ENCODE assay signal across 8 mouse cellular contexts in the genomic region with DNA sequence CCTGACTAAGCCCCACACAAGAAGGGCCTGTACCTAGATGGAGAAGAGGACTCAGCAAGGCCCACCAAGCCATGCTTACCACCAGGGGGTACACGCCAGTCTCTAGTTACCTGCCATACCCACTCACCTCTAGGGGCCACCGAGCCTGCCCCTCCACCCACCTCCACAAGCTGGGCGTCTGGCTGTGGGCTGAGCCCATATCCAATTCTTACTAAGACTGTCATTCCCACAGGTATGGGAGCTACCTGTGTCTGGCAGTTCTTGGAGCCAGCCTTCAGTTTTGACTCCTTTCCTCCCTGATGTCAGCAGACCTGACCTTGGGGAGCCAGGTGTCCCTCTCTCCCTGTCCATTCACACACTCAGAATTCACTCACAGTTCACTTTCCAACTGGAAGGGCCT. TPM values are rescaled to one million over a fixed set of nuclear protein-coding genes. Genes with fewer than 3 reads are reported as not detected.
DNase-seq lines count a peak whose midpoint lies in the region; ATAC-seq and TF ChIP-seq lines count a peak whose summit lies in the region.
"Had no signal": no experiment of that assay in that cellular context is flagged by ENCODE, and none has a peak within 500 bp of the region (broad histone marks: within the 10 kb centered on the region; RNA-seq: fewer than 3 reads in every experiment).

No protein-coding gene starts in this region.

- peak overlapping the region; percentile 54; the same call in 1 of the 2 replicates for H3K9ac ChIP-seq in heart, postnatal 0 days (replicated peaks; ENCODE audit: low read depth, low read length)
- H3K9ac ChIP-seq in liver, embryonic 14.5 days (replicated peaks): no peak overlapping the region

- H3K27me3 ChIP-seq in megakaryocyte, embryonic 14.5 days (replicated peaks): no peaks in the 10 kb centered on the region
- H3K27me3 ChIP-seq in heart, postnatal 0 days (ENCODE audit: control insufficient read depth, insufficient read depth, low read length): no peaks in the 10 kb centered on the region
- no peaks in the 10 kb centered on the region for H3K27me3 ChIP-seq in liver, embryonic 14.5 days (ENCODE audit: control insufficient read depth, insufficient read depth, low read length)

- 80% methylated on average over 3 of the region's 3 CpGs for WGBS in heart, postnatal 0 days
- 64% methylated on average over 3 of the region's 3 CpGs for WGBS in liver, embryonic 14.5 days (ENCODE audit: insufficient replicate concordance)

- DNase-seq in heart, postnatal 0 days (ENCODE audit: low spot score): no peak
- no peak for DNase-seq in liver, embryonic 14.5 days (ENCODE audit: low read depth in 3 of 3, low spot score in 3 of 3)
- DNase-seq in spleen, postnatal 36 days (ENCODE audit: low spot score in 2 of 2): no peak
- DNase-seq in layer of hippocampus, adult 18-20 months (ENCODE audit: low spot score in 2 of 2): no peak

- no peak for TF ChIP-seq EP300 in heart, postnatal 0 days (IDR thresholded peaks at IDR 0.05; ENCODE audit: low read depth)
- no peak for TF ChIP-seq EP300 in liver, embryonic 14.5 days (IDR thresholded peaks at IDR 0.05; ENCODE audit: low read depth)

- H3K27ac ChIP-seq in heart, postnatal 0 days (ENCODE audit: low read depth): peak overlapping the region; percentile 64
- H3K27ac ChIP-seq in liver, embryonic 14.5 days: no peak overlapping the region

- no peak for ATAC-seq in megakaryocyte, adult 5-6 weeks (ENCODE audit: poor library complexity, severe bottlenecking)
- no peak for ATAC-seq in heart, postnatal 0 days (ENCODE audit: insufficient read depth, low read depth)
- ATAC-seq in liver, embryonic 14.5 days (ENCODE audit: insufficient read depth): no peak
- no peak for ATAC-seq in inflammation-experienced regulatory T-cells, adult 6 months

- no peaks in the 10 kb centered on the region for H3K9me3 ChIP-seq in megakaryocyte, embryonic 14.5 days
- H3K9me3 ChIP-seq in heart, postnatal 0 days (replicated peaks; ENCODE audit: control insufficient read depth, low read length): no peaks in the 10 kb centered on the region
- no peaks in the 10 kb centered on the region for H3K9me3 ChIP-seq in liver, embryonic 14.5 days (ENCODE audit: control insufficient read depth, low read length)

- H3K36me3 ChIP-seq in megakaryocyte, embryonic 14.5 days (replicated peaks; ENCODE audit: low read length): peaks cover 51% of the 10 kb centered on the region
- peaks cover 12% of the 10 kb centered on the region for H3K36me3 ChIP-seq in heart, postnatal 0 days (replicated peaks; ENCODE audit: control insufficient read depth, insufficient read depth, low read length)
- no peaks in the 10 kb centered on the region for H3K36me3 ChIP-seq in liver, embryonic 14.5 days (replicated peaks; ENCODE audit: control insufficient read depth, insufficient read depth, low read depth)

- H3K4me3 ChIP-seq in megakaryocyte, embryonic 14.5 days (replicated peaks): peak overlapping the region; percentile 91
- H3K4me3 ChIP-seq in heart, postnatal 0 days (ENCODE audit: low read depth, low read length): peak overlapping the region; percentile 58
- peak overlapping the region in 1 of 2 experiments; percentile 50; a peak in 1 of 4 replicates for H3K4me3 ChIP-seq in liver, embryonic 14.5 days (ENCODE audit: insufficient read depth in 1 of 2, low read depth in 2 of 2, low read length in 2 of 2)

- peak overlapping the region; percentile 72 for H3K4me2 ChIP-seq in heart, postnatal 0 days (ENCODE audit: low read depth, low read length)
- peak overlapping the region; percentile 68 for H3K4me2 ChIP-seq in liver, embryonic 14.5 days (ENCODE audit: low read depth)

- no peak for TF ChIP-seq CTCF in heart, postnatal 0 days (IDR thresholded peaks at IDR 0.05; ENCODE audit: low read depth)
- TF ChIP-seq CTCF in liver, embryonic 14.5 days (IDR thresholded peaks at IDR 0.05; ENCODE audit: low read depth): no peak

- H3K4me1 ChIP-seq in megakaryocyte, embryonic 14.5 days: peaks cover 71% of the 10 kb centered on the region
- H3K4me1 ChIP-seq in heart, postnatal 0 days (ENCODE audit: control insufficient read depth, insufficient read depth): peaks cover 18% of the 10 kb centered on the region
- H3K4me1 ChIP-seq in liver, embryonic 14.5 days (replicated peaks; ENCODE audit: control insufficient read depth in 2 of 2, insufficient read depth in 2 of 2, low read length in 1 of 2): peaks cover 0 to 10% of the 10 kb centered on the region in 2 experiments; a peak in 3 of 4 replicates

RNA-seq across cellular contexts. Expression of a gene that starts 2.7 kb away (rescaled TPM):
- 117 and 173 TPM in 2 replicates for polyA plus RNA-seq in megakaryocyte, embryonic 14.5 days (2012; ENCODE audit: insufficient read depth, low replicate concordance)
- 12.2 and 12.5 TPM in 2 replicates for total RNA-seq in megakaryocyte, adult 5-6 weeks (2015)
- total RNA-seq in megakaryocyte, adult 5-6 weeks (2017): 5.1 and 8.8 TPM in 2 replicates
- total RNA-seq in heart, postnatal 0 days (2014; rRNA removed; ENCODE audit: low replicate concordance): 74.5 and 94.2 TPM in 2 replicates
- polyA plus RNA-seq in heart, postnatal 0 days (2015; fragmentation: Nextera tagmentation; extraction: Ambion mirVana): 86.3 and 104 TPM in 2 replicates
- polyA plus RNA-seq in liver, embryonic 14.5 days (2012; rRNA removed): 3.3 and 4.5 TPM in 2 replicates
- 7.4 and 8.7 TPM in 2 replicates for polyA plus RNA-seq in liver, embryonic 14.5 days (2014; fragmentation: Nextera tagmentation; extraction: Ambion mirVana)
- polyA plus RNA-seq in inflammation-experienced regulatory T-cells, adult 6 months (2017; shearing (Covaris generic)): 1 to 10 TPM; 1.5 to 7.4 (median 4.3) TPM
- 1 to 10 TPM; 7.7 to 8.2 TPM for total RNA-seq in layer of hippocampus, adult 18-20 months (2021)

RNA-seq across cellular contexts. Expression of a gene that starts 23.2 kb away (rescaled TPM):
- polyA plus RNA-seq in megakaryocyte, embryonic 14.5 days (2012; ENCODE audit: insufficient read depth, low replicate concordance): 262 and 336 TPM in 2 replicates
- total RNA-seq in megakaryocyte, adult 5-6 weeks (2015): 9.8 and 11.8 TPM in 2 replicates
- total RNA-seq in megakaryocyte, adult 5-6 weeks (2017): 2.4 and 7.6 TPM in 2 replicates
- total RNA-seq in heart, postnatal 0 days (2014; rRNA removed; ENCODE audit: low replicate concordance): 147 and 156 TPM in 2 replicates
- polyA plus RNA-seq in heart, postnatal 0 days (2015; fragmentation: Nextera tagmentation; extraction: Ambion mirVana): 129 and 130 TPM in 2 replicates
- polyA plus RNA-seq in liver, embryonic 14.5 days (2012; rRNA removed): 8.5 and 12.2 TPM in 2 replicates
- polyA plus RNA-seq in liver, embryonic 14.5 days (2014; fragmentation: Nextera tagmentation; extraction: Ambion mirVana): 9.4 and 10.3 TPM in 2 replicates
- 10 to 100 TPM in 1 of 3 experiments, 1 to 10 TPM in 2; 5.6 to 20.7 (median 8.1) TPM for polyA plus RNA-seq in inflammation-experienced regulatory T-cells, adult 6 months (2017; shearing (Covaris generic))
- 100 to 1,000 TPM; 194 to 199 TPM for total RNA-seq in layer of hippocampus, adult 18-20 months (2021)

RNA-seq across cellular contexts. Expression of a gene that starts 33.1 kb away (rescaled TPM):
- polyA plus RNA-seq in megakaryocyte, embryonic 14.5 days (2012; ENCODE audit: insufficient read depth, low replicate concordance): 4.1 and 7.0 TPM in 2 replicates
- 4.8 and 5.7 TPM in 2 replicates for total RNA-seq in megakaryocyte, adult 5-6 weeks (2015)
- total RNA-seq in megakaryocyte, adult 5-6 weeks (2017): 2.0 and 2.8 TPM in 2 replicates
- 7.1 and 9.4 TPM in 2 replicates for total RNA-seq in heart, postnatal 0 days (2014; rRNA removed; ENCODE audit: low replicate concordance)
- polyA plus RNA-seq in heart, postnatal 0 days (2015; fragmentation: Nextera tagmentation; extraction: Ambion mirVana): 12.4 and 12.8 TPM in 2 replicates
- polyA plus RNA-seq in liver, embryonic 14.5 days (2012; rRNA removed): 0.23 and 0.31 TPM in 2 replicates
- polyA plus RNA-seq in liver, embryonic 14.5 days (2014; fragmentation: Nextera tagmentation; extraction: Ambion mirVana): 0.27 and 0.38 TPM in 2 replicates
- polyA plus RNA-seq in inflammation-experienced regulatory T-cells, adult 6 months (2017; shearing (Covaris generic)): not detected
- total RNA-seq in layer of hippocampus, adult 18-20 months (2021): 10 to 100 TPM; 79.2 to 82.5 TPM

RNA-seq across cellular contexts. Expression of a gene that starts 49.6 kb away (rescaled TPM):
- 0.11 TPM in 1 of 2 replicates, not detected in the other for polyA plus RNA-seq in megakaryocyte, embryonic 14.5 days (2012; ENCODE audit: insufficient read depth, low replicate concordance)
- 0.71 and 0.75 TPM in 2 replicates for total RNA-seq in megakaryocyte, adult 5-6 weeks (2015)
- total RNA-seq in megakaryocyte, adult 5-6 weeks (2017): 0.81 and 0.88 TPM in 2 replicates
- total RNA-seq in heart, postnatal 0 days (2014; rRNA removed; ENCODE audit: low replicate concordance): 0.08 and 0.19 TPM in 2 replicates
- polyA plus RNA-seq in heart, postnatal 0 days (2015; fragmentation: Nextera tagmentation; extraction: Ambion mirVana): 0.10 and 0.11 TPM in 2 replicates
- polyA plus RNA-seq in liver, embryonic 14.5 days (2012; rRNA removed): 0.06 and 0.11 TPM in 2 replicates
- 0.04 and 0.13 TPM in 2 replicates for polyA plus RNA-seq in liver, embryonic 14.5 days (2014; fragmentation: Nextera tagmentation; extraction: Ambion mirVana)
- under 1 TPM in 2 of 3 experiments, not detected in 1; 0.12 to 0.28 TPM for polyA plus RNA-seq in inflammation-experienced regulatory T-cells, adult 6 months (2017; shearing (Covaris generic))
- 1 to 10 TPM; 2.3 to 2.9 TPM for total RNA-seq in layer of hippocampus, adult 18-20 months (2021)
- total RNA-seq: gastrocnemius, adult 18-20 months had no signal
